In genomic region chr9:63181337-63182178, GRCm38 (mm10) we compare ENCODE assay signal across 19 mouse cellular contexts. TPM values are rescaled to one million over a fixed set of nuclear protein-coding genes. Genes with fewer than 3 reads are reported as not detected.
A peak's percentile ranks its signal among the peaks of the same experiment; 100 is the strongest.
DNase-seq lines count a peak whose midpoint lies in the region; ATAC-seq and TF ChIP-seq lines count a peak whose summit lies in the region.
"Had no signal": no experiment of that assay in that cellular context is flagged by ENCODE, and none has a peak within 500 bp of the region (broad histone marks: within the 10 kb centered on the region; RNA-seq: fewer than 3 reads in every experiment).

No protein-coding gene starts in this region.

- TF ChIP-seq POLR2A in thymus, adult 2 months (IDR thresholded peaks at IDR 0.05; ENCODE audit: control insufficient read depth, extremely low read depth, insufficient read depth, low read length, poor library complexity) = no peak

- peaks cover 21% of the 10 kb centered on the region for H3K36me3 ChIP-seq in embryonic facial prominence, embryonic 10.5 days (replicated peaks)
- peaks cover 4% of the 10 kb centered on the region for H3K36me3 ChIP-seq in hindbrain, embryonic 13.5 days
- H3K36me3 ChIP-seq in midbrain, embryonic 14.5 days (ENCODE audit: control insufficient read depth, insufficient read depth, low read length) = no peaks in the 10 kb centered on the region
- H3K36me3 ChIP-seq in thymus, adult 2 months (ENCODE audit: control insufficient read depth, insufficient read depth, low read length) = no peaks in the 10 kb centered on the region
- H3K36me3 ChIP-seq: stomach, embryonic 15.5 days had no signal

- no peak overlapping the region for H3K4me3 ChIP-seq in embryonic facial prominence, embryonic 10.5 days
- no peak overlapping the region for H3K4me3 ChIP-seq in hindbrain, embryonic 13.5 days
- H3K4me3 ChIP-seq in midbrain, embryonic 14.5 days (replicated peaks; ENCODE audit: low read depth, low read length) = no peak overlapping the region
- H3K4me3 ChIP-seq in thymus, adult 2 months (ENCODE audit: control insufficient read depth, insufficient read depth, low read length) = no peak overlapping the region
- H3K4me3 ChIP-seq: kidney, embryonic 15.5 days; stomach, embryonic 15.5 days had no signal

- peaks cover 43% of the 10 kb centered on the region for H3K4me1 ChIP-seq in embryonic facial prominence, embryonic 10.5 days
- peaks cover 50% of the 10 kb centered on the region for H3K4me1 ChIP-seq in hindbrain, embryonic 13.5 days (replicated peaks)
- H3K4me1 ChIP-seq in midbrain, embryonic 14.5 days (ENCODE audit: control insufficient read depth, insufficient read depth, low read length) = peaks cover 38% of the 10 kb centered on the region
- no peaks in the 10 kb centered on the region for H3K4me1 ChIP-seq in thymus, adult 2 months (replicated peaks; ENCODE audit: control insufficient read depth, insufficient read depth, low read length)
- H3K4me1 ChIP-seq: kidney, embryonic 15.5 days; stomach, embryonic 15.5 days had no signal

- peak overlapping the region; percentile 41 for H3K27ac ChIP-seq in embryonic facial prominence, embryonic 10.5 days (replicated peaks)
- H3K27ac ChIP-seq in hindbrain, embryonic 13.5 days = peak overlapping the region; percentile 30
- H3K27ac ChIP-seq in midbrain, embryonic 14.5 days (replicated peaks; ENCODE audit: low read depth, low read length) = peak overlapping the region; percentile 38; the same call in 1 of the 2 replicates
- H3K27ac ChIP-seq in thymus, adult 2 months (ENCODE audit: control insufficient read depth, insufficient read depth, low read length) = no peak overlapping the region
- H3K27ac ChIP-seq: kidney, embryonic 15.5 days; liver, embryonic 14.5 days; stomach, embryonic 15.5 days had no signal

- no peak overlapping the region for H3K4me2 ChIP-seq in hindbrain, embryonic 13.5 days
- H3K4me2 ChIP-seq in midbrain, embryonic 14.5 days (ENCODE audit: low read length) = peak overlapping the region; percentile 20; the same call in 1 of the 2 replicates
- H3K4me2 ChIP-seq: kidney, embryonic 15.5 days; stomach, embryonic 15.5 days had no signal

- H3K9me3 ChIP-seq in embryonic facial prominence, embryonic 10.5 days = no peaks in the 10 kb centered on the region
- H3K9me3 ChIP-seq in hindbrain, embryonic 13.5 days = no peaks in the 10 kb centered on the region
- H3K9me3 ChIP-seq in midbrain, embryonic 14.5 days (ENCODE audit: control insufficient read depth, low read length) = no peaks in the 10 kb centered on the region
- H3K9me3 ChIP-seq: kidney, embryonic 15.5 days; stomach, embryonic 15.5 days had no signal

- H3K9ac ChIP-seq in hindbrain, embryonic 13.5 days = peak overlapping the region; percentile 52; the same call in 1 of the 2 replicates
- H3K9ac ChIP-seq in midbrain, embryonic 14.5 days (replicated peaks; ENCODE audit: low read length) = peak overlapping the region; percentile 12; the same call in 1 of the 2 replicates
- H3K9ac ChIP-seq: kidney, embryonic 15.5 days; liver, embryonic 14.5 days; stomach, embryonic 15.5 days had no signal

- peaks cover 83% of the 10 kb centered on the region for H3K27me3 ChIP-seq in embryonic facial prominence, embryonic 10.5 days (replicated peaks; ENCODE audit: low read depth, poor library complexity, severe bottlenecking)
- H3K27me3 ChIP-seq in hindbrain, embryonic 13.5 days = peaks cover 4% of the 10 kb centered on the region; the same call in 1 of the 2 replicates
- H3K27me3 ChIP-seq in midbrain, embryonic 14.5 days (ENCODE audit: control insufficient read depth, insufficient read depth, low read length) = peaks cover 18% of the 10 kb centered on the region; the same call in 1 of the 2 replicates
- no peaks in the 10 kb centered on the region for H3K27me3 ChIP-seq in thymus, adult 2 months (ENCODE audit: control insufficient read depth, insufficient read depth, low read length)
- H3K27me3 ChIP-seq: kidney, embryonic 15.5 days; stomach, embryonic 15.5 days had no signal

- peak; percentile 84 for DNase-seq in heart, adult 11 months
- DNase-seq in heart, adult 18-20 months = no peak
- DNase-seq in embryonic facial prominence, embryonic 10.5 days (ENCODE audit: low spot score) = peak; percentile 23
- DNase-seq in midbrain, embryonic 14.5 days = peak; percentile 58
- no peak for DNase-seq in gastrocnemius, postnatal 10 days
- DNase-seq in cerebellum, postnatal 25 days = no peak
- DNase-seq in thymus, adult 2 months = no peak
- DNase-seq: adrenal gland, adult 2 months; cerebellum, adult 2 months; gastrocnemius, postnatal 14 days; lung, postnatal 14 days; thymus, postnatal 14 days had no signal

- ATAC-seq in hindbrain, embryonic 13.5 days (ENCODE audit: low FRiP score) = no peak
- ATAC-seq in midbrain, embryonic 14.5 days (ENCODE audit: low FRiP score, low TSS enrichment) = no peak
- ATAC-seq: inflammation-experienced regulatory T-cells, adult 6 months had no signal

- WGBS in embryonic facial prominence, embryonic 10.5 days = 27% methylated on average over 11 of the region's 11 CpGs
- 41% methylated on average over 11 of the region's 11 CpGs for WGBS in hindbrain, embryonic 13.5 days
- 25% methylated on average over 11 of the region's 11 CpGs for WGBS in midbrain, embryonic 14.5 days
- 95% methylated on average over 11 of the region's 11 CpGs for WGBS in thymus, adult 2 months

- TF ChIP-seq CTCF in thymus, adult 2 months (IDR thresholded peaks at IDR 0.05; ENCODE audit: borderline replicate concordance, control insufficient read depth, extremely low read depth, insufficient read depth, low read length, poor library complexity) = no peak

RNA-seq across cellular contexts. Expression of gene Skor1, which starts 32.8 kb away (rescaled TPM):
- not detected for total RNA-seq in heart, adult 18-20 months (2021)
- 0.06 and 0.10 TPM in 2 replicates for polyA plus RNA-seq in embryonic facial prominence, embryonic 10.5 days (2016; fragmentation: Nextera tagmentation; extraction: Ambion mirVana)
- polyA plus RNA-seq in hindbrain, embryonic 13.5 days (2015; fragmentation: Nextera tagmentation; extraction: Ambion mirVana) = 18.5 and 25.5 TPM in 2 replicates
- 5.0 TPM in 2 replicates for polyA plus RNA-seq in midbrain, embryonic 14.5 days (2014; fragmentation: Nextera tagmentation; extraction: Ambion mirVana)
- under 1 TPM in 1 of 2 experiments, not detected in 1; 0.09 TPM for total RNA-seq in gastrocnemius, postnatal 10 days (2021)
- polyA plus RNA-seq in thymus, adult 2 months (2012; rRNA removed) = 0.04 and 0.09 TPM in 2 replicates
- total RNA-seq: neutrophil, adult 5-6 weeks had no signal
- polyA plus RNA-seq: heart, embryonic 14.5 days; inflammation-experienced regulatory T-cells, adult 6 months; kidney, embryonic 15.5 days; stomach, embryonic 15.5 days had no signal

Comparison
In these comparisons a context has a peak if more than half of its experiments do, and no peak if none do; other contexts are left out.
1. DNase-seq: peak in heart, adult 11 months (single experiment), embryonic facial prominence, embryonic 10.5 days (single experiment) and midbrain, embryonic 14.5 days (single experiment); none in heart, adult 18-20 months (0 of 2), gastrocnemius, postnatal 10 days (single experiment), cerebellum, postnatal 25 days (0 of 2) and thymus, adult 2 months (single experiment).